Mouse (Mus musculus) right cerebral cortex, postnatal 10 days (tissue): Measurements from ENCODE around the gene Cpne8.
A peak's percentile ranks its signal among the peaks of the same experiment; 100 is the strongest.

Source experiments
- DNase-seq, 2 experiments: peaks; one replicate each; pipeline ENCODE4 v3.0.0; 2021; ENCODE audit warnings: low spot score in 2 of 2

Cpne8 gene

GRCm38 (mm10) chr15:90678985-90679759, at the start of gene Cpne8:
TSS of gene Cpne8 (minus strand) at chr15:90679432.
- peak; percentile 75 to 78 for DNase-seq

GRCm38 (mm10) chr15:90717717-90718116, 38.5 kb upstream of the Cpne8 start:
- DNase-seq: no peak

GRCm38 (mm10) chr15:90709296-90709695, 30.1 kb upstream of the Cpne8 start:
- DNase-seq: no peak

GRCm38 (mm10) chr15:90704314-90704713, 25.1 kb upstream of the Cpne8 start:
- DNase-seq: no peak

GRCm38 (mm10) chr15:90703502-90704232, 24.4 kb upstream of the Cpne8 start:
- no peak for DNase-seq

- no peak for DNase-seq
Measured at GRCm38 (mm10) chr15:90686770-90687169, 7.5 kb upstream of the Cpne8 start.

GRCm38 (mm10) chr15:90679760-90680579, 738 bp upstream of the Cpne8 start:
- DNase-seq: peak; percentile 58 to 79

- peak; percentile 39 to 45 for DNase-seq
Measured at GRCm38 (mm10) chr15:90678488-90678887, 744 bp downstream of the Cpne8 start.

GRCm38 (mm10) chr15:90669494-90669893, 9.7 kb downstream of the Cpne8 start:
- DNase-seq: no peak

GRCm38 (mm10) chr15:90666893-90667292, 12.3 kb downstream of the Cpne8 start:
- no peak for DNase-seq

- no peak for DNase-seq
Measured at GRCm38 (mm10) chr15:90664615-90665014, 14.6 kb downstream of the Cpne8 start.

- no peak for DNase-seq
Measured at GRCm38 (mm10) chr15:90663631-90664030, 15.6 kb downstream of the Cpne8 start.

GRCm38 (mm10) chr15:90660723-90661122, 18.5 kb downstream of the Cpne8 start:
- DNase-seq: no peak

- DNase-seq: no peak
Measured at GRCm38 (mm10) chr15:90658053-90658452, 21.2 kb downstream of the Cpne8 start.

GRCm38 (mm10) chr15:90656521-90656920, 22.7 kb downstream of the Cpne8 start:
- peak; percentile 48 to 62 for DNase-seq

- no peak for DNase-seq
Measured at GRCm38 (mm10) chr15:90647011-90647577, 32.1 kb downstream of the Cpne8 start.

GRCm38 (mm10) chr15:90646326-90646725, 32.9 kb downstream of the Cpne8 start:
- no peak for DNase-seq

- DNase-seq: no peak
Measured at GRCm38 (mm10) chr15:90645828-90646227, 33.4 kb downstream of the Cpne8 start.

- no peak for DNase-seq
Measured at GRCm38 (mm10) chr15:90624201-90624600, 55.0 kb downstream of the Cpne8 start.

GRCm38 (mm10) chr15:90622005-90622404, 57.2 kb downstream of the Cpne8 start:
- DNase-seq: no peak

- DNase-seq: no peak
Measured at GRCm38 (mm10) chr15:90619736-90620135, 59.5 kb downstream of the Cpne8 start.
